Mouse (Mus musculus): ENCODE data around the gene Acvrl1.

Gene Acvrl1

GRCm38 (mm10) chr15:101192260-101192640, 63.9 kb downstream of the Acvrl1 start:
- no peak for DNase-seq (ENCODE audit: low spot score in 2 of 2)

DNA sequence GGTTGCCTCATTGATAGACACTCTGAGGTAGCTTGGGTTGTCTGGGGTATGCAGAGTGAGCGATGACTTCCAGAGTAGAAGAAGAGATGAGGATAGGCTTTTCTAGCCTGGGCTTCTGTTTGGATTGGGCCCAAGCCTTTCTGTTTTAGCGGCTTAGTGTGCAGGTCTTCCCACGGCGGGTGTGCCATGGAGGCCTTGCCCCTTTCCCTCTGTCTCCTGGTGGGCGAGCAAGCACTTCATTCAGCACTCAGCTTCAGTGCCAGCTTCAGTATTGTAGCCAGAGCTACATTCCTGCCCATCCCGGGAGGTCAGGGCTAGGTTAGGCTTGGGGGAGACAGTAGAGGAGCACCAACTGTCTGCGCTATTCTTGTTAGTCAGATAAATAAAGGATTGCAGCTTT, 64.3 kb downstream of the Acvrl1 start:
- DNase-seq (ENCODE audit: low spot score in 2 of 2) = no peak

DNA sequence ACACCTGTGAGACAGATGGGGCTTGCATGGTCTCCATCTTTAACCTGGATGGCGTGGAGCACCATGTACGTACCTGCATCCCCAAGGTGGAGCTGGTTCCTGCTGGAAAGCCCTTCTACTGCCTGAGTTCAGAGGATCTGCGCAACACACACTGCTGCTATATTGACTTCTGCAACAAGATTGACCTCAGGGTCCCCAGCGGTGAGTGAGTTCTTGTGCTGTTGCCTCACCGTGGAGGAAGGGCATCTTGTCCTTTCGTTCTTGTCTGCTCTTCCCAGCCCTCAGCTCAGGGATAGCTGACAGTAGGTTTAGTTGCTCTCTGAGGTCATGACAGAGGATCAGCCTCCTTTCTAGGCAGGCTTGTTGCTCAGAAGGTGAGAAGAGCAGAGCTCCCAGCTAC, 65.6 kb downstream of the Acvrl1 start:
- DNase-seq (ENCODE audit: low spot score in 2 of 2) = no peak

Data from cerebellum, postnatal 4 days (tissue).